Mouse (Mus musculus): Measurements from ENCODE around the gene Rspo3.

DNA sequence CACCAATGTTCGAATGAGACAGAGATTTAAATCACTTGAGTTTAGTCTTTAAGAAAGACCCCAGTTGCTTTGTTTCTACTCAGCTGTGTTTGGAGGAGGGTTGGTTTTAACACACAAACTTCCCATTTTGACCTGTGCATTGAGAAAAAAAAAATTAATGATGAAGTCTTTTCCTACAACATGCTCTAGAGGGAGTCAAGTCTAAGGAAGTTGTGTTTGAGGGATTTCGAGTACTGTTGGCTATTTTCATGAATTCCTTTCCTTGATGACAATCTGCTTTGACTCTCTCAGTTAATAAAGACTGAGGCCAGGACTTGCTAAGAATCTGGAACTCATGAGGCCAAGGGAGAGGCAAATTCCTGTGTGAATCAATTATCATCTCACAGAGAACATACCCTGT lies 20.3 kb upstream of the Rspo3 start:
- no peak for TF ChIP-seq GATA1 (IDR thresholded peaks at IDR 0.05; ENCODE audit: borderline replicate concordance, low read length)
- no peak for TF ChIP-seq FLI1 (IDR thresholded peaks at IDR 0.05; ENCODE audit: low read length)

Data from megakaryocyte, embryonic 14.5 days (primary cell).